ENCODE assay signal across 8 mouse cellular contexts in the genomic region with DNA sequence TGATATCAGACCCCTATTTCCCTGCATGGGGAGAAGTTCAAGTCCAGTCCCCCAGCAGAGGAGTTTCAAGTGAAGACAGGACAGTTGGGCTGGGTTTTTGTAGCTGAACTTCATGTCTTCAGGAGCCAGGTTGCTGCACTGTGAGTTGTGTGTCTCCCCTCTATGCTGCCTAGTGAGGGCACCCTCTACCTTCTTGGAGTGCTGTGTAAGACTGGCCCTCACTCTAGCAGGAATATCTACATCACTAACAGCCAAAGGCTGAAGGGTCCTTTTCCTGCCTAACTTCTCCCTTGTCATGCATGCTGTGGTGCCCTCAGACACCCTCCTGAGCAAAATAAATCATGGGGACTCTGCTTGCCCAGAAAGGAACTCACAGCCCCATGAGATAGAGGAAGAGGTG. TPM values are rescaled to one million over a fixed set of nuclear protein-coding genes. Genes with fewer than 3 reads are reported as not detected.
A peak's percentile ranks its signal among the peaks of the same experiment; 100 is the strongest.
DNase-seq lines count a peak whose midpoint lies in the region; ATAC-seq and TF ChIP-seq lines count a peak whose summit lies in the region.

No protein-coding gene starts in this region.

- H3K27me3 ChIP-seq in kidney, embryonic 14.5 days (ENCODE audit: control insufficient read depth, insufficient read depth, low read length): no peaks in the 10 kb centered on the region
- H3K27me3 ChIP-seq in neural tube, embryonic 14.5 days (ENCODE audit: control insufficient read depth, insufficient read depth, low read length): no peaks in the 10 kb centered on the region

- no peak for ATAC-seq in kidney, embryonic 14.5 days (ENCODE audit: low FRiP score, low TSS enrichment)
- ATAC-seq in neural tube, embryonic 14.5 days (ENCODE audit: low read depth): no peak

- H3K27ac ChIP-seq in kidney, embryonic 14.5 days (ENCODE audit: low read depth, low read length): no peak overlapping the region
- H3K27ac ChIP-seq in bone marrow, adult 2 months (ENCODE audit: control insufficient read depth, insufficient read depth, low read depth, low read length, poor library complexity): no peak overlapping the region
- no peak overlapping the region for H3K27ac ChIP-seq in neural tube, embryonic 14.5 days (ENCODE audit: low read depth, low read length)

- TF ChIP-seq POLR2A in bone marrow, adult 2 months (IDR thresholded peaks at IDR 0.05; ENCODE audit: borderline replicate concordance, control insufficient read depth, low read depth, low read length): no peak

- no peak overlapping the region; the same call in 1 of the 2 replicates for H3K9ac ChIP-seq in kidney, embryonic 14.5 days (ENCODE audit: low read depth, low read length)
- H3K9ac ChIP-seq in neural tube, embryonic 14.5 days (replicated peaks; ENCODE audit: low read depth, low read length): no peak overlapping the region

- H3K4me1 ChIP-seq in kidney, embryonic 14.5 days (ENCODE audit: control insufficient read depth, insufficient read depth, low read length): peaks cover 18% of the 10 kb centered on the region
- H3K4me1 ChIP-seq in bone marrow, adult 2 months (ENCODE audit: control insufficient read depth, insufficient read depth, low read length): peaks cover 3% of the 10 kb centered on the region
- peaks cover 17% of the 10 kb centered on the region for H3K4me1 ChIP-seq in neural tube, embryonic 14.5 days (ENCODE audit: control insufficient read depth, insufficient read depth, low read length)

- DNase-seq in kidney, adult 18-20 months: no peak
- DNase-seq in induced T-regulatory cell, adult 2 months (ENCODE audit: low read depth): peak; percentile 48
- DNase-seq in frontal cortex, adult 2 months (ENCODE audit: extremely low spot score in 1 of 2, low spot score in 1 of 2): no peak
- DNase-seq in adrenal gland, postnatal 10 days: no peak
- no peak for DNase-seq in layer of hippocampus, postnatal 36 days

- H3K4me2 ChIP-seq in kidney, embryonic 14.5 days (replicated peaks; ENCODE audit: low read depth, low read length): peak overlapping the region; percentile 93; the same call in 1 of the 2 replicates
- H3K4me2 ChIP-seq in neural tube, embryonic 14.5 days (ENCODE audit: low read depth, low read length): peak overlapping the region; percentile 90; the same call in 1 of the 2 replicates

- no peaks in the 10 kb centered on the region for H3K9me3 ChIP-seq in kidney, embryonic 14.5 days (ENCODE audit: control insufficient read depth, low read length)
- H3K9me3 ChIP-seq in neural tube, embryonic 14.5 days (ENCODE audit: control insufficient read depth, low read length): no peaks in the 10 kb centered on the region

- peak; percentile 26; the same call in 1 of the 2 replicates for TF ChIP-seq CTCF in bone marrow, adult 2 months (IDR thresholded peaks at IDR 0.05; ENCODE audit: control insufficient read depth, insufficient read depth, low read length)

- H3K36me3 ChIP-seq in kidney, embryonic 14.5 days (ENCODE audit: control insufficient read depth, insufficient read depth, low read length): peaks cover 6% of the 10 kb centered on the region; the same call in 1 of the 2 replicates
- H3K36me3 ChIP-seq in neural tube, embryonic 14.5 days (ENCODE audit: control insufficient read depth, insufficient read depth, low read length): no peaks in the 10 kb centered on the region

- peak overlapping the region; percentile 99; the same call in 1 of the 2 replicates for H3K4me3 ChIP-seq in kidney, embryonic 14.5 days (ENCODE audit: low read length)
- no peak overlapping the region for H3K4me3 ChIP-seq in bone marrow, adult 2 months (replicated peaks; ENCODE audit: control insufficient read depth, low read depth, low read length)
- peak overlapping the region; percentile 66; the same call in 1 of the 2 replicates for H3K4me3 ChIP-seq in neural tube, embryonic 14.5 days (ENCODE audit: low read depth, low read length)

RNA-seq across cellular contexts. Expression of gene BC003965, which starts 1.1 kb away (rescaled TPM):
- 32.8 and 39.7 TPM in 2 replicates for polyA plus RNA-seq in kidney, embryonic 14.5 days (2014; fragmentation: Nextera tagmentation; extraction: Ambion mirVana)
- 13.1 and 19.4 TPM in 2 replicates for polyA plus RNA-seq in bone marrow, adult 2 months (2011; ENCODE audit: insufficient read depth, insufficient read length, low replicate concordance, missing spikeins)
- polyA plus RNA-seq in neural tube, embryonic 14.5 days (2014; fragmentation: Nextera tagmentation; extraction: Ambion mirVana): 31.9 and 33.9 TPM in 2 replicates
- polyA plus RNA-seq in frontal cortex, adult 2 months (2012; rRNA removed): 21.9 and 23.4 TPM in 2 replicates
- total RNA-seq in adrenal gland, postnatal 10 days (2021): 10 to 100 TPM; 19.8 to 24.3 TPM
- total RNA-seq in layer of hippocampus, postnatal 36 days (2021): 10 to 100 TPM; 20.3 to 22.6 TPM

RNA-seq across cellular contexts. Expression of gene Unkl, which starts 5.0 kb away (rescaled TPM):
- 4.0 and 4.1 TPM in 2 replicates for polyA plus RNA-seq in kidney, embryonic 14.5 days (2014; fragmentation: Nextera tagmentation; extraction: Ambion mirVana)
- polyA plus RNA-seq in bone marrow, adult 2 months (2011; ENCODE audit: insufficient read depth, insufficient read length, low replicate concordance, missing spikeins): 9.5 and 29.1 TPM in 2 replicates
- 9.1 and 10.9 TPM in 2 replicates for polyA plus RNA-seq in neural tube, embryonic 14.5 days (2014; fragmentation: Nextera tagmentation; extraction: Ambion mirVana)
- polyA plus RNA-seq in frontal cortex, adult 2 months (2012; rRNA removed): 41.1 and 42.1 TPM in 2 replicates
- 10 to 100 TPM; 12.3 to 19.8 TPM for total RNA-seq in adrenal gland, postnatal 10 days (2021)
- total RNA-seq in layer of hippocampus, postnatal 36 days (2021): 10 to 100 TPM; 39.4 to 44.6 TPM

RNA-seq across cellular contexts. Expression of gene Gm38655, which starts 8.0 kb away (rescaled TPM):
- not detected in 2 replicates for polyA plus RNA-seq in kidney, embryonic 14.5 days (2014; fragmentation: Nextera tagmentation; extraction: Ambion mirVana)
- polyA plus RNA-seq in bone marrow, adult 2 months (2011; ENCODE audit: insufficient read depth, insufficient read length, low replicate concordance, missing spikeins): not detected in 2 replicates
- not detected in 2 replicates for polyA plus RNA-seq in neural tube, embryonic 14.5 days (2014; fragmentation: Nextera tagmentation; extraction: Ambion mirVana)
- polyA plus RNA-seq in frontal cortex, adult 2 months (2012; rRNA removed): not detected in 2 replicates
- not detected for total RNA-seq in adrenal gland, postnatal 10 days (2021)
- total RNA-seq in layer of hippocampus, postnatal 36 days (2021): not detected

RNA-seq across cellular contexts. Expression of gene Ccdc154, which starts 21.0 kb away (rescaled TPM):
- not detected in 2 replicates for polyA plus RNA-seq in kidney, embryonic 14.5 days (2014; fragmentation: Nextera tagmentation; extraction: Ambion mirVana)
- polyA plus RNA-seq in bone marrow, adult 2 months (2011; ENCODE audit: insufficient read depth, insufficient read length, low replicate concordance, missing spikeins): not detected in 2 replicates
- polyA plus RNA-seq in neural tube, embryonic 14.5 days (2014; fragmentation: Nextera tagmentation; extraction: Ambion mirVana): not detected in 2 replicates
- polyA plus RNA-seq in frontal cortex, adult 2 months (2012; rRNA removed): 0.04 TPM in 1 of 2 replicates, not detected in the other
- total RNA-seq in adrenal gland, postnatal 10 days (2021): not detected
- under 1 TPM; 0.15 TPM for total RNA-seq in layer of hippocampus, postnatal 36 days (2021)

RNA-seq across cellular contexts. Expression of gene Clcn7, which starts 50.0 kb away (rescaled TPM):
- 10.3 and 21.4 TPM in 2 replicates for polyA plus RNA-seq in kidney, embryonic 14.5 days (2014; fragmentation: Nextera tagmentation; extraction: Ambion mirVana)
- 17.0 and 21.9 TPM in 2 replicates for polyA plus RNA-seq in bone marrow, adult 2 months (2011; ENCODE audit: insufficient read depth, insufficient read length, low replicate concordance, missing spikeins)
- 26.3 and 26.7 TPM in 2 replicates for polyA plus RNA-seq in neural tube, embryonic 14.5 days (2014; fragmentation: Nextera tagmentation; extraction: Ambion mirVana)
- polyA plus RNA-seq in frontal cortex, adult 2 months (2012; rRNA removed): 45.6 and 51.4 TPM in 2 replicates
- total RNA-seq in adrenal gland, postnatal 10 days (2021): 10 to 100 TPM; 29.8 to 33.3 TPM
- 10 to 100 TPM; 52.3 to 53.0 TPM for total RNA-seq in layer of hippocampus, postnatal 36 days (2021)
